Mouse (Mus musculus) cortical plate, adult 2 months (tissue): Measurements from ENCODE around the gene Abcg2.

ENCODE experiments used
- CTCF ChIP-seq: fragments of 200-500 bp; IDR thresholded peaks from 2 replicates; pipeline ENCODE4 v1.5.1; 2011; ENCODE audit warnings: mild to moderate bottlenecking, control low read depth, low read length; ENCODE audit not compliant: insufficient read depth; ENCODE audit errors: extremely low read depth
- POLR2A ChIP-seq: fragments of 200-500 bp; IDR thresholded peaks from 2 replicates; pipeline ENCODE4 v1.6.1; 2011; ENCODE audit warnings: mild to moderate bottlenecking, low read length, control low read depth; ENCODE audit not compliant: insufficient read depth; ENCODE audit errors: extremely low read depth

- TF ChIP-seq CTCF: no peak
- no peak for TF ChIP-seq POLR2A
Measured at GRCm38 (mm10) chr6:58608422-58608821, 24.1 kb downstream of the Abcg2 start.
